Comparison of ENCODE assay signal across 15 mouse cellular contexts in genomic region chr13:70740281-70741240, GRCm38 (mm10).
DNase-seq lines count a peak whose midpoint lies in the region; ATAC-seq and TF ChIP-seq lines count a peak whose summit lies in the region.
"Had no signal": no experiment of that assay in that cellular context is flagged by ENCODE, and none has a peak within 500 bp of the region (broad histone marks: within the 10 kb centered on the region; RNA-seq: fewer than 3 reads in every experiment).

No protein-coding gene starts in this region.

- WGBS in hindbrain, postnatal 0 days: 59% methylated on average over 17 of the region's 17 CpGs
- WGBS in hindbrain, embryonic 16.5 days: 71% methylated on average over 17 of the region's 17 CpGs
- WGBS in midbrain, embryonic 13.5 days: 68% methylated on average over 17 of the region's 17 CpGs
- 48% methylated on average over 17 of the region's 17 CpGs for WGBS in midbrain, embryonic 16.5 days

- peak; percentile 25 for DNase-seq in embryo, embryonic 10.5 days (ENCODE audit: low spot score)
- no peak for DNase-seq in embryo, embryonic 9.5 days (ENCODE audit: extremely low spot score)
- DNase-seq in hindbrain, postnatal 0 days (ENCODE audit: low spot score): peak; percentile 15
- no peak for DNase-seq in Muller cell, postnatal 12 days (ENCODE audit: inconsistent ontology term)
- DNase-seq in adrenal gland, postnatal 14 days: no peak
- DNase-seq: cerebellum, adult 18-20 months; gastrocnemius, postnatal 36 days; lung, embryonic 14.5 days; thymus, postnatal 36 days had no signal

- no peaks in the 10 kb centered on the region for H3K27me3 ChIP-seq in hindbrain, postnatal 0 days (ENCODE audit: insufficient read depth, low read length)
- no peaks in the 10 kb centered on the region for H3K27me3 ChIP-seq in hindbrain, embryonic 16.5 days (replicated peaks; ENCODE audit: control insufficient read depth, insufficient read depth, low read length)
- no peaks in the 10 kb centered on the region for H3K27me3 ChIP-seq in midbrain, embryonic 13.5 days
- no peaks in the 10 kb centered on the region for H3K27me3 ChIP-seq in midbrain, embryonic 16.5 days (ENCODE audit: control insufficient read depth, insufficient read depth, low read depth, low read length)
- H3K27me3 ChIP-seq: hindbrain, embryonic 15.5 days; megakaryocyte, embryonic 14.5 days; Patski had no signal

- H3K4me1 ChIP-seq in hindbrain, postnatal 0 days (ENCODE audit: insufficient read depth, low read length): peaks cover 4% of the 10 kb centered on the region; the same call in 1 of the 2 replicates
- H3K4me1 ChIP-seq in hindbrain, embryonic 16.5 days (ENCODE audit: control insufficient read depth, insufficient read depth, low read depth, low read length): peaks cover 2% of the 10 kb centered on the region
- H3K4me1 ChIP-seq in midbrain, embryonic 13.5 days (replicated peaks): peaks cover 11% of the 10 kb centered on the region
- no peaks in the 10 kb centered on the region for H3K4me1 ChIP-seq in midbrain, embryonic 16.5 days (ENCODE audit: control insufficient read depth, insufficient read depth, low read length)
- H3K4me1 ChIP-seq: hindbrain, embryonic 15.5 days; megakaryocyte, embryonic 14.5 days had no signal

- no peaks in the 10 kb centered on the region for H3K36me3 ChIP-seq in hindbrain, postnatal 0 days (ENCODE audit: insufficient read depth, low read length)
- no peaks in the 10 kb centered on the region for H3K36me3 ChIP-seq in hindbrain, embryonic 16.5 days (ENCODE audit: control insufficient read depth, insufficient read depth, low read length)
- no peaks in the 10 kb centered on the region for H3K36me3 ChIP-seq in midbrain, embryonic 13.5 days
- H3K36me3 ChIP-seq in midbrain, embryonic 16.5 days (ENCODE audit: control insufficient read depth, insufficient read depth, low read length): no peaks in the 10 kb centered on the region
- H3K36me3 ChIP-seq: hindbrain, embryonic 15.5 days had no signal

- no peak overlapping the region for H3K27ac ChIP-seq in hindbrain, postnatal 0 days
- H3K27ac ChIP-seq in hindbrain, embryonic 16.5 days (ENCODE audit: low read depth, low read length): no peak overlapping the region
- H3K27ac ChIP-seq in midbrain, embryonic 13.5 days: no peak overlapping the region
- H3K27ac ChIP-seq in midbrain, embryonic 16.5 days (ENCODE audit: low read length): no peak overlapping the region
- H3K27ac ChIP-seq: hindbrain, embryonic 15.5 days had no signal

- no peak overlapping the region for H3K4me3 ChIP-seq in hindbrain, postnatal 0 days (ENCODE audit: low read length)
- H3K4me3 ChIP-seq in hindbrain, embryonic 16.5 days (ENCODE audit: low read length): no peak overlapping the region
- H3K4me3 ChIP-seq in midbrain, embryonic 13.5 days (replicated peaks): no peak overlapping the region
- H3K4me3 ChIP-seq in midbrain, embryonic 16.5 days (ENCODE audit: low read depth, low read length): no peak overlapping the region
- H3K4me3 ChIP-seq: hindbrain, embryonic 15.5 days had no signal

- no peak for ATAC-seq in hindbrain, postnatal 0 days
- ATAC-seq in hindbrain, embryonic 16.5 days: no peak
- peak; percentile 14; the same call in 1 of the 2 replicates for ATAC-seq in midbrain, embryonic 13.5 days
- ATAC-seq in midbrain, embryonic 16.5 days: no peak
- ATAC-seq: Patski had no signal

- TF ChIP-seq CTCF in hindbrain, postnatal 0 days (IDR thresholded peaks at IDR 0.05; ENCODE audit: low read depth): no peak

- no peaks in the 10 kb centered on the region for H3K9me3 ChIP-seq in hindbrain, postnatal 0 days (ENCODE audit: low read length)
- no peaks in the 10 kb centered on the region for H3K9me3 ChIP-seq in hindbrain, embryonic 16.5 days (ENCODE audit: control insufficient read depth, low read length)
- no peaks in the 10 kb centered on the region for H3K9me3 ChIP-seq in midbrain, embryonic 13.5 days
- H3K9me3 ChIP-seq in midbrain, embryonic 16.5 days (replicated peaks; ENCODE audit: control insufficient read depth, low read length, poor library complexity, severe bottlenecking): no peaks in the 10 kb centered on the region
- H3K9me3 ChIP-seq: hindbrain, embryonic 15.5 days had no signal

- no peak overlapping the region for H3K9ac ChIP-seq in hindbrain, postnatal 0 days (replicated peaks; ENCODE audit: low read length)
- H3K9ac ChIP-seq in hindbrain, embryonic 16.5 days (ENCODE audit: low read depth, low read length): no peak overlapping the region
- no peak overlapping the region for H3K9ac ChIP-seq in midbrain, embryonic 13.5 days (replicated peaks)
- no peak overlapping the region for H3K9ac ChIP-seq in midbrain, embryonic 16.5 days (ENCODE audit: low read depth, low read length)
- H3K9ac ChIP-seq: hindbrain, embryonic 15.5 days; lung, embryonic 14.5 days had no signal

- no peak overlapping the region for H3K4me2 ChIP-seq in hindbrain, postnatal 0 days (ENCODE audit: low read depth, low read length)
- no peak overlapping the region for H3K4me2 ChIP-seq in hindbrain, embryonic 16.5 days (ENCODE audit: low read length)
- H3K4me2 ChIP-seq in midbrain, embryonic 13.5 days (replicated peaks): no peak overlapping the region
- H3K4me2 ChIP-seq in midbrain, embryonic 16.5 days (ENCODE audit: low read length): no peak overlapping the region
- H3K4me2 ChIP-seq: hindbrain, embryonic 15.5 days; lung, embryonic 14.5 days had no signal

Comparison
In these comparisons a context has a peak if more than half of its experiments do, and no peak if none do; other contexts are left out.
1. DNase-seq: peak in embryo, embryonic 10.5 days (single experiment) and hindbrain, postnatal 0 days (single experiment); none in embryo, embryonic 9.5 days (single experiment), Muller cell, postnatal 12 days (single experiment) and adrenal gland, postnatal 14 days (single experiment).